8 mouse cellular contexts compared by ENCODE assay signal in the genomic region with DNA sequence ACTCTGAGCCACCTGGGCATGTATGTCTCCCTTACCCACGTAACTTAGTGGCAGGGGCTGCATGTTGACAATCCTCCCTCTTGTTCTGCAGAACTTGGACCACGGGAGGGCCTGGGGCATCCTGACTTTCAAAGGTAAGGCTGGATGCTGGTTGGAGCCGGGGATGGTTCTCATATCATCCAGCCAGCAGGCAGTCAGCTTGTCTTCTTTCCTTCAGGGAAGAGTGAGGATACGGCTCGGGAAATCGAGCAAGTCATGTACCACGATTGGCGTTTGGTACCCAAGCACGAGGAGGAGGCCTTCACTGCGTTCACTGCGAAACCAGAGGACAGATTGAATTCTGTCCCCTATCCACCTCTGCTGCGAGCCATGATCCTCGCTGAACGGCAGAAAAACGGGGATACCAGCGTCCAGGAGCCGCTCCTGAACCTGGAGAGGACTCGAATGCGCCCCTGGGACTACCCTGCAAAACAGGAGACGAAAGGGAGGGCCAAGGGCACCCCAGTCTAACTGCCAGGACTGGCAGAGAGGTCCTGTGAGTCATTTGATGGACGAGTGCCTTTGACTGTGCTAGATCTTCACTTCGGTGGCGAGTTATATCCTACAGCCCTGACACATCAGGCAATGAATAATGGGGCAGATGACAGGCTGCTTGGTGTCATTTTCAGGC. TPM values are rescaled to one million over a fixed set of nuclear protein-coding genes. Genes with fewer than 3 reads are reported as not detected.
DNase-seq lines count a peak whose midpoint lies in the region; ATAC-seq lines count a peak whose summit lies in the region.

No protein-coding gene starts in this region.

- H3K4me2 ChIP-seq in hindbrain, embryonic 12.5 days (replicated peaks) = peak overlapping the region; percentile 98
- H3K4me2 ChIP-seq in midbrain, embryonic 14.5 days (ENCODE audit: low read length) = peak overlapping the region; percentile 100

- peaks cover 65% of the 10 kb centered on the region for H3K36me3 ChIP-seq in hindbrain, embryonic 12.5 days
- peaks cover 72% of the 10 kb centered on the region for H3K36me3 ChIP-seq in midbrain, embryonic 14.5 days (ENCODE audit: control insufficient read depth, insufficient read depth, low read length)

- no peaks in the 10 kb centered on the region for H3K9me3 ChIP-seq in hindbrain, embryonic 12.5 days (replicated peaks)
- H3K9me3 ChIP-seq in midbrain, embryonic 14.5 days (ENCODE audit: control insufficient read depth, low read length) = no peaks in the 10 kb centered on the region

- peak; percentile 88 for DNase-seq in adrenal gland, adult 2 months
- DNase-seq in adrenal gland, postnatal 4 days (ENCODE audit: low spot score in 2 of 2) = no peak
- DNase-seq in ovary, adult 18-20 months (ENCODE audit: low spot score) = peak; percentile 2
- no peak for DNase-seq in ovary, postnatal 14 days (ENCODE audit: low spot score)
- DNase-seq in midbrain, embryonic 14.5 days = no peak
- no peak for DNase-seq in cerebellum, adult 8-10 months

- peak; percentile 7; the same call in 1 of the 2 replicates for ATAC-seq in hindbrain, embryonic 12.5 days (ENCODE audit: low FRiP score)
- ATAC-seq in midbrain, embryonic 14.5 days (ENCODE audit: low FRiP score, low TSS enrichment) = no peak
- ATAC-seq in granulocyte monocyte progenitor cell, adult 5-6 weeks (replicated peaks; ENCODE audit: poor library complexity, severe bottlenecking) = no peak

- peak overlapping the region; percentile 78 for H3K4me3 ChIP-seq in hindbrain, embryonic 12.5 days
- peak overlapping the region; percentile 83 for H3K4me3 ChIP-seq in midbrain, embryonic 14.5 days (replicated peaks; ENCODE audit: low read depth, low read length)

- no peaks in the 10 kb centered on the region for H3K27me3 ChIP-seq in hindbrain, embryonic 12.5 days
- H3K27me3 ChIP-seq in midbrain, embryonic 14.5 days (ENCODE audit: control insufficient read depth, insufficient read depth, low read length) = no peaks in the 10 kb centered on the region

- 16% methylated on average over 23 of the region's 23 CpGs for whole genome bisulfite sequencing in hindbrain, embryonic 12.5 days
- WGBS in midbrain, embryonic 14.5 days = 11% methylated on average over 23 of the region's 23 CpGs

- H3K9ac ChIP-seq in hindbrain, embryonic 12.5 days = peak overlapping the region; percentile 89
- H3K9ac ChIP-seq in midbrain, embryonic 14.5 days (replicated peaks; ENCODE audit: low read length) = peak overlapping the region; percentile 82

- H3K27ac ChIP-seq in hindbrain, embryonic 12.5 days = peak overlapping the region; percentile 83
- H3K27ac ChIP-seq in midbrain, embryonic 14.5 days (replicated peaks; ENCODE audit: low read depth, low read length) = peak overlapping the region; percentile 83

- peaks cover 34% of the 10 kb centered on the region for H3K4me1 ChIP-seq in hindbrain, embryonic 12.5 days
- H3K4me1 ChIP-seq in midbrain, embryonic 14.5 days (ENCODE audit: control insufficient read depth, insufficient read depth, low read length) = peaks cover 31% of the 10 kb centered on the region

RNA-seq across cellular contexts. Expression of gene Nme3, which starts 0.6 kb away (rescaled TPM):
- total RNA-seq in adrenal gland, adult 2 months (2021) = 10 to 100 TPM; 70.1 to 73.7 TPM
- 116 and 124 TPM in 2 replicates for polyA plus RNA-seq in adrenal gland, adult 2 months (2012; rRNA removed)
- 10 to 100 TPM; 73.7 to 76.7 TPM for total RNA-seq in adrenal gland, postnatal 4 days (2021)
- polyA plus RNA-seq in hindbrain, embryonic 12.5 days (2016; fragmentation: Nextera tagmentation; extraction: Ambion mirVana) = 49.8 and 50.4 TPM in 2 replicates
- 77.4 and 112 TPM in 2 replicates for polyA plus RNA-seq in midbrain, embryonic 14.5 days (2014; fragmentation: Nextera tagmentation; extraction: Ambion mirVana)
- 18.8 and 22.9 TPM in 2 replicates for total RNA-seq in granulocyte monocyte progenitor cell, adult 5-6 weeks (2014; fragmentation: Nextera tagmentation)
- total RNA-seq in granulocyte monocyte progenitor cell, adult 5-6 weeks (2017) = 21.2 and 27.1 TPM in 2 replicates

RNA-seq across cellular contexts. Expression of gene Mrps34, which starts 0.8 kb away (rescaled TPM):
- total RNA-seq in adrenal gland, adult 2 months (2021) = 100 to 1,000 TPM; 130 to 150 TPM
- polyA plus RNA-seq in adrenal gland, adult 2 months (2012; rRNA removed) = 547 and 570 TPM in 2 replicates
- 100 to 1,000 TPM; 135 to 137 TPM for total RNA-seq in adrenal gland, postnatal 4 days (2021)
- polyA plus RNA-seq in hindbrain, embryonic 12.5 days (2016; fragmentation: Nextera tagmentation; extraction: Ambion mirVana) = 85.1 and 86.7 TPM in 2 replicates
- 74.7 and 86.7 TPM in 2 replicates for polyA plus RNA-seq in midbrain, embryonic 14.5 days (2014; fragmentation: Nextera tagmentation; extraction: Ambion mirVana)
- 62.0 and 75.0 TPM in 2 replicates for total RNA-seq in granulocyte monocyte progenitor cell, adult 5-6 weeks (2014; fragmentation: Nextera tagmentation)
- total RNA-seq in granulocyte monocyte progenitor cell, adult 5-6 weeks (2017) = 36.7 and 41.9 TPM in 2 replicates

RNA-seq across cellular contexts. Expression of gene Eme2, which starts 0.8 kb away (rescaled TPM):
- 10 to 100 TPM; 39.9 to 48.0 TPM for total RNA-seq in adrenal gland, adult 2 months (2021)
- 58.3 and 58.4 TPM in 2 replicates for polyA plus RNA-seq in adrenal gland, adult 2 months (2012; rRNA removed)
- 10 to 100 TPM; 63.5 to 66.9 TPM for total RNA-seq in adrenal gland, postnatal 4 days (2021)
- polyA plus RNA-seq in hindbrain, embryonic 12.5 days (2016; fragmentation: Nextera tagmentation; extraction: Ambion mirVana) = 39.3 and 45.5 TPM in 2 replicates
- 21.6 and 26.9 TPM in 2 replicates for polyA plus RNA-seq in midbrain, embryonic 14.5 days (2014; fragmentation: Nextera tagmentation; extraction: Ambion mirVana)
- 8.9 and 15.1 TPM in 2 replicates for total RNA-seq in granulocyte monocyte progenitor cell, adult 5-6 weeks (2014; fragmentation: Nextera tagmentation)
- 12.5 and 14.9 TPM in 2 replicates for total RNA-seq in granulocyte monocyte progenitor cell, adult 5-6 weeks (2017)

RNA-seq across cellular contexts. Expression of gene Spsb3, which starts 9.3 kb away (rescaled TPM):
- total RNA-seq in adrenal gland, adult 2 months (2021) = 10 to 100 TPM; 30.8 to 33.1 TPM
- polyA plus RNA-seq in adrenal gland, adult 2 months (2012; rRNA removed) = 144 and 179 TPM in 2 replicates
- total RNA-seq in adrenal gland, postnatal 4 days (2021) = 10 to 100 TPM; 35.5 to 37.8 TPM
- polyA plus RNA-seq in hindbrain, embryonic 12.5 days (2016; fragmentation: Nextera tagmentation; extraction: Ambion mirVana) = 51.5 and 54.8 TPM in 2 replicates
- 77.3 and 93.2 TPM in 2 replicates for polyA plus RNA-seq in midbrain, embryonic 14.5 days (2014; fragmentation: Nextera tagmentation; extraction: Ambion mirVana)
- 15.7 and 29.3 TPM in 2 replicates for total RNA-seq in granulocyte monocyte progenitor cell, adult 5-6 weeks (2014; fragmentation: Nextera tagmentation)
- 10.4 and 15.8 TPM in 2 replicates for total RNA-seq in granulocyte monocyte progenitor cell, adult 5-6 weeks (2017)

RNA-seq across cellular contexts. Expression of gene Nubp2, which starts 9.6 kb away (rescaled TPM):
- 10 to 100 TPM; 53.1 to 56.6 TPM for total RNA-seq in adrenal gland, adult 2 months (2021)
- 38.5 and 55.9 TPM in 2 replicates for polyA plus RNA-seq in adrenal gland, adult 2 months (2012; rRNA removed)
- total RNA-seq in adrenal gland, postnatal 4 days (2021) = 10 to 100 TPM; 51.9 to 55.3 TPM
- polyA plus RNA-seq in hindbrain, embryonic 12.5 days (2016; fragmentation: Nextera tagmentation; extraction: Ambion mirVana) = 62.3 and 63.5 TPM in 2 replicates
- polyA plus RNA-seq in midbrain, embryonic 14.5 days (2014; fragmentation: Nextera tagmentation; extraction: Ambion mirVana) = 70.4 and 73.3 TPM in 2 replicates
- 103 and 108 TPM in 2 replicates for total RNA-seq in granulocyte monocyte progenitor cell, adult 5-6 weeks (2014; fragmentation: Nextera tagmentation)
- total RNA-seq in granulocyte monocyte progenitor cell, adult 5-6 weeks (2017) = 42.8 and 48.2 TPM in 2 replicates

Comparison
In these comparisons a context has a peak if more than half of its experiments do, and no peak if none do; other contexts are left out.
1. DNase-seq: peak in adrenal gland, adult 2 months (single experiment) and ovary, adult 18-20 months (single experiment); none in adrenal gland, postnatal 4 days (0 of 2), ovary, postnatal 14 days (single experiment), midbrain, embryonic 14.5 days (single experiment) and cerebellum, adult 8-10 months (single experiment).